Mouse (Mus musculus) lung, postnatal 0 days (tissue): Measurements from ENCODE around the gene Cort.

ENCODE experiments used
- CTCF ChIP-seq: IDR thresholded peaks from 2 replicates; pipeline ENCODE4 v1.5.1; 2016; ENCODE audit warnings: antibody characterized with exemption, mild to moderate bottlenecking
- EP300 ChIP-seq: IDR thresholded peaks from 2 replicates; pipeline ENCODE4 v1.6.1; 2016; ENCODE audit warnings: antibody characterized with exemption, mild to moderate bottlenecking, control low read depth

DNA sequence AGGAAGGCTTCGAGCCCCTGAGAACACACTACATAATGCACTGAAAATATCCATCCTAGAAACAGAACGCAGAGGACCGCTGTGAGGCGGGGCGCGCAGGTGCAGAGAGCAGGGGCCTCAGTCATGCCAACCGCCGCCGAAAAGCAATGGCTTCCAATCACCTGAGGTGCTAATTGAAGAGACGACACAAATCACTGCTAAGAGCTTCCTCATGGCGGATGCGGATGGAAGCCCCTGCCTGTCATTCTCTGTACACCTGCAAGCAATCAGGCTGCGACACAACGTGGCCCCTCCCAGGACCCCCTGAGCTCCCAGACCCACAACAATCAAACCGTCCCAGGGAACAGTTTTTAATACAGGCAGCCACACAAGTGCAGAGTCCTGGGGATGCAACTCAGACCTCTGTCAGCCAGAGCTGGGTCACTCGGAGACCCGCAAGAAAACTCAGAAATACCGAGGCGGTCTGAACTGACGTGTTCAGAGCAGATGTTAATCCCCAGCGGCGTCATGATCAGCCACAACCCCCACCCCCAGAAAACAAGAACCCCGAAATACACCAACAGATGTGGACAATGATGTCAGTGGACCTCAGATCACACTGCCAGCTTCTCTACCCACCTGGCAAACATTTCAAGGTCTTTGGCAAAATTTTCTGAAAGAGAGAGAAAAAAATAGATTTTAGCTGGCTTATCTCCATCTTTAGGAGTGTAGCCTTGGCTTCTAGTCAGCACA is 4.6 kb upstream of the Cort start:
- TF ChIP-seq CTCF: no peak
- TF ChIP-seq EP300: no peak
